Mouse (Mus musculus) midbrain, embryonic 14.5 days (tissue): ENCODE data around the gene Otos. TPM values are rescaled to one million over a fixed set of nuclear protein-coding genes. Genes with fewer than 3 reads are reported as not detected.

ENCODE experiments used
- ATAC-seq: fragments of 200-750 bp; cut with Nextera tagmentation; 2 replicates; pipeline ENCODE4 v1.8.0; 2017; ENCODE audit warnings: moderate number of reproducible peaks, moderate library complexity; ENCODE audit not compliant: low FRiP score, low TSS enrichment
- DNase-seq: peaks from one replicate; pipeline ENCODE4 v3.0.0-alpha.2; 2015
- H3K27ac ChIP-seq: fragments of 300-500 bp; sonication (generic); replicated peaks from 2 replicates; pipeline ENCODE4 v1.5.1; 2014; ENCODE audit warnings: mild to moderate bottlenecking, low read depth, low read length, moderate library complexity
- H3K27me3 ChIP-seq: fragments of 300-500 bp; sonication (generic); 2 replicates; pipeline ENCODE4 v1.6.1; 2014; ENCODE audit warnings: low read length, control low read depth, mixed read lengths; ENCODE audit not compliant: control insufficient read depth, insufficient read depth
- H3K36me3 ChIP-seq: fragments of 300-500 bp; sonication (generic); 2 replicates; pipeline ENCODE4 v1.6.1; 2014; ENCODE audit warnings: low read length, control low read depth; ENCODE audit not compliant: control insufficient read depth, insufficient read depth
- H3K4me1 ChIP-seq: fragments of 300-500 bp; sonication (generic); 2 replicates; pipeline ENCODE4 v1.6.1; 2014; ENCODE audit warnings: mild to moderate bottlenecking, antibody characterized with exemption, low read length, control low read depth; ENCODE audit not compliant: control insufficient read depth, insufficient read depth
- H3K4me2 ChIP-seq: fragments of 300-500 bp; sonication (generic); 2 replicates; pipeline ENCODE4 v1.6.1; 2014; ENCODE audit warnings: mild to moderate bottlenecking, low read length, moderate library complexity
- H3K4me3 ChIP-seq: fragments of 300-500 bp; sonication (generic); replicated peaks from 2 replicates; pipeline ENCODE4 v1.5.1; 2014; ENCODE audit warnings: low read depth, low read length
- H3K9ac ChIP-seq: fragments of 300-500 bp; sonication (generic); replicated peaks from 2 replicates; pipeline ENCODE4 v1.6.1; 2014; ENCODE audit warnings: mild to moderate bottlenecking, low read length, moderate library complexity
- H3K9me3 ChIP-seq: fragments of 300-500 bp; sonication (generic); 2 replicates; pipeline ENCODE4 v1.6.1; 2016; ENCODE audit warnings: low read length, control low read depth, mixed read lengths; ENCODE audit not compliant: control insufficient read depth
- WGBS: fragments of 180-500 bp; shearing (Covaris S2); extraction: QIAGEN DNeasy Blood & Tissue Kit; methylation state at CpG from one replicate; pipeline ENCODE4 v1.1.7; 2014; 5-methylcytosine and 5-hydroxymethylcytosine counted together
- polyA plus RNA-seq: library from polyadenylated mRNA; unstranded; fragments of >200 nt; fragmentation: Nextera tagmentation; extraction: Ambion mirVana; gene quantifications from 2 replicates; pipeline ENCODE4 v1.2.1, GENCODE M21; 2014

The Otos gene
- polyA plus RNA-seq, 1 experiment from 2014 or later: 0.21 TPM

DNA sequence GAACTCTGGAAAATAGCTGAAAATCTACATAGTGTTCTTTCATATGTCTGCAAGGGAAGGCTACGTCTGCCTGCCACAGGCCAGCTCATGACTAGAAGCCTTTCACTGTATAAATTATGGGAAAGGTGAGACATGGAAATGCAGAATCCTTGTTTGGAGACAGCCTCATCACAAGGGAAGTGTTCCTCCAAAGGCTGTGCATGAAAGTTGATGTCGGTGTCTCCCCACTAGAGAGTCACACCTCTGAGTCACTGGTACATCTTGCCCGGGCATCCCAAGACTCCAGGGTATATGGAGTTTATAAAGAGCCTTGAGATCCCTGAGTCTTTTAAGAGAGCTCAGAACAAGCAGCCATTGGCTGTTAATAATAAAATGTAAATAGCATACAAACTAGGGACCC, 4.5 kb upstream of the Otos start:
- 92% methylated on average over 3 of the region's 3 CpGs for WGBS
- Histone ChIP-seq H3K4me1 (no peaks in the 10 kb centered on the region), H3K4me2 (no peak overlapping the region), H3K27me3 (no peaks in the 10 kb centered on the region), H3K27ac (no peak overlapping the region), H3K9ac (no peak overlapping the region), H3K9me3 (no peaks in the 10 kb centered on the region), H3K4me3 (no peak overlapping the region), H3K36me3 (no peaks in the 10 kb centered on the region)
- ATAC-seq (no peak), DNase-seq (no peak)

GRCm38 (mm10) chr1:92651467-92651866, 2.8 kb upstream of the Otos start:
- WGBS: 60% methylated on average over 3 of the region's 3 CpGs
- Histone ChIP-seq H3K4me1 (no peaks in the 10 kb centered on the region), H3K4me2 (no peak overlapping the region), H3K36me3 (no peaks in the 10 kb centered on the region), H3K27ac (no peak overlapping the region), H3K9ac (peak overlapping the region; percentile 16; the same call in 1 of the 2 replicates), H3K27me3 (no peaks in the 10 kb centered on the region), H3K9me3 (no peaks in the 10 kb centered on the region), H3K4me3 (no peak overlapping the region)
- ATAC-seq (no peak), DNase-seq (no peak)

- no peaks in the 10 kb centered on the region for H3K9me3 ChIP-seq
- 56% methylated on average over 10 of the region's 10 CpGs for WGBS
- ATAC-seq (no peak), DNase-seq (no peak)
- no peak overlapping the region; the same call in 1 of the 2 replicates for H3K9ac ChIP-seq
- H3K27ac ChIP-seq: no peak overlapping the region
- no peaks in the 10 kb centered on the region for H3K27me3 ChIP-seq
- H3K4me3 ChIP-seq: no peak overlapping the region
- no peak overlapping the region for H3K4me2 ChIP-seq
- H3K4me1 ChIP-seq: no peaks in the 10 kb centered on the region
- H3K36me3 ChIP-seq: no peaks in the 10 kb centered on the region
These were observed 444 bp downstream of the Otos start for GRCm38 (mm10) chr1:92648197-92648596.

DNA sequence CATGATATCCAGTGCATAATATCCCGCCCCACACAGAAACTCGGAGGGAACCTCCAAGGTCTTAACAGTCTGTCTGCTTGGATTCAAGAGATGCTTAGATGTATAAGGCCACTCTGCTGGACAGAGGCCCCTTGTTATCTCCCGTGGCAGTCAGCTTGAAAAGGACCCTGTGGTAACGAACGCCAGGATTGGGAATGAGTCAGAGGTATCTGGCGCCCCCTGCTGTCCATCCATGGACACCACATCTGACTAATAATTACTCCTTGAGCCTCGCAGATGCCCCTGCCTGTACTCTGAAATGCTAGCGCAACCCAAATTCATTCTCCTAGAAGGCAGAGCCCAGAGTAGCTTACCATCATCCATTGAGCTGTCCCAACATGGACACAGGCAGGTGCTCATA, 889 bp downstream of the Otos start:
- no peaks in the 10 kb centered on the region for H3K36me3 ChIP-seq
- no peaks in the 10 kb centered on the region for H3K4me1 ChIP-seq
- DNase-seq (peak; percentile 89), ATAC-seq (peak; percentile 14; the same call in 1 of the 2 replicates)
- no peak overlapping the region for H3K4me2 ChIP-seq
- no peak overlapping the region for H3K9ac ChIP-seq
- H3K4me3 ChIP-seq: no peak overlapping the region
- H3K27ac ChIP-seq: no peak overlapping the region
- 9% methylated on average over 8 of the region's 8 CpGs for WGBS
- no peaks in the 10 kb centered on the region for H3K27me3 ChIP-seq
- H3K9me3 ChIP-seq: no peaks in the 10 kb centered on the region

GRCm38 (mm10) chr1:92647026-92647425, 1.6 kb downstream of the Otos start:
- Histone ChIP-seq H3K27ac (no peak overlapping the region), H3K9me3 (no peaks in the 10 kb centered on the region), H3K9ac (no peak overlapping the region), H3K4me2 (no peak overlapping the region), H3K4me3 (no peak overlapping the region), H3K27me3 (no peaks in the 10 kb centered on the region), H3K4me1 (peaks cover 5% of the 10 kb centered on the region; the same call in 1 of the 2 replicates), H3K36me3 (no peaks in the 10 kb centered on the region)
- ATAC-seq: no peak
- no peak for DNase-seq
- 71% methylated on average over 4 of the region's 4 CpGs for WGBS

- Histone ChIP-seq H3K4me3 (no peak overlapping the region), H3K27ac (no peak overlapping the region), H3K9me3 (no peaks in the 10 kb centered on the region), H3K9ac (no peak overlapping the region), H3K4me2 (no peak overlapping the region), H3K27me3 (no peaks in the 10 kb centered on the region), H3K4me1 (peaks cover 5% of the 10 kb centered on the region; the same call in 1 of the 2 replicates), H3K36me3 (no peaks in the 10 kb centered on the region)
- 85% methylated on average over 7 of the region's 7 CpGs for WGBS
- DNase-seq (no peak), ATAC-seq (no peak)
These were observed 2.0 kb downstream of the Otos start for GRCm38 (mm10) chr1:92646601-92647000.

DNA sequence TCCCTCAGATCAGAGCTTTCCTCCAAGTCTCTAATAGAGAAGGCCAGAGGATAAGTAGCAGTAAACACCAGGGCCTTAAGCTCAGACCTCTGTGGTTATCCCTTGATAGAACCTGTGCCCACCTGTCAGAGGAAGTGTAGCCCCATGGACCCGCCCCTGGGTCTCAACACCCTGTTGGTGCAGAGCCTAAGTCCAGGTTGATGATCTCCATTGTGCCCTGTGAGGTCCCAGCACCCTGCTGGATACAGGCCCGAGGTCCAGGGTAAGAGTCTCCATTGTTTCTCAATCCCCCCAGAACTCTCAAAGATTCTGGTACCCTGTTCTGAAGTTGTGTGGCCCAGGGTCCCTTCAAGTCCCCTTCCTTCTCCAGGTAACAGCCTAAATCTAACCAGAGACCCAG, 2.5 kb downstream of the Otos start:
- H3K4me3 ChIP-seq: no peak overlapping the region
- no peaks in the 10 kb centered on the region for H3K9me3 ChIP-seq
- no peak overlapping the region for H3K27ac ChIP-seq
- H3K36me3 ChIP-seq: no peaks in the 10 kb centered on the region
- 62% methylated on average over 2 of the region's 2 CpGs for WGBS
- H3K27me3 ChIP-seq: no peaks in the 10 kb centered on the region
- peaks cover 6% of the 10 kb centered on the region for H3K4me1 ChIP-seq
- DNase-seq: no peak
- no peak for ATAC-seq
- no peak overlapping the region for H3K9ac ChIP-seq
- H3K4me2 ChIP-seq: no peak overlapping the region

- Histone ChIP-seq H3K27me3 (no peaks in the 10 kb centered on the region), H3K9ac (no peak overlapping the region), H3K4me3 (no peak overlapping the region), H3K4me2 (no peak overlapping the region), H3K4me1 (peaks cover 15% of the 10 kb centered on the region), H3K27ac (no peak overlapping the region), H3K9me3 (no peaks in the 10 kb centered on the region), H3K36me3 (no peaks in the 10 kb centered on the region)
- 80% methylated on average over 5 of the region's 5 CpGs for WGBS
- DNase-seq (no peak), ATAC-seq (no peak)
These were observed 3.7 kb downstream of the Otos start for GRCm38 (mm10) chr1:92644916-92645315.

GRCm38 (mm10) chr1:92643691-92644090, 5.0 kb downstream of the Otos start:
- DNase-seq (no peak), ATAC-seq (no peak)
- Histone ChIP-seq H3K36me3 (peaks cover 5% of the 10 kb centered on the region; the same call in 1 of the 2 replicates), H3K27ac (no peak overlapping the region), H3K27me3 (no peaks in the 10 kb centered on the region), H3K9ac (no peak overlapping the region), H3K9me3 (no peaks in the 10 kb centered on the region), H3K4me2 (no peak overlapping the region), H3K4me1 (peaks cover 15% of the 10 kb centered on the region), H3K4me3 (no peak overlapping the region)
- WGBS: 78% methylated on average over 4 of the region's 4 CpGs
